Mouse (Mus musculus) right cerebral cortex, postnatal 36 days (tissue): ENCODE measurements around the gene Olfr1506.
"Not testable (repeated sequence)": the region's sequence is repeated elsewhere in the genome, so short reads cannot be mapped to it uniquely, and the experiment has no call there.

Experiments used
- DNase-seq, 2 experiments: peaks; one replicate each; pipeline ENCODE4 v3.0.0; 2022; ENCODE audit warnings: low spot score in 2 of 2, mixed read lengths in 1 of 2

The Olfr1506 gene

DNA sequence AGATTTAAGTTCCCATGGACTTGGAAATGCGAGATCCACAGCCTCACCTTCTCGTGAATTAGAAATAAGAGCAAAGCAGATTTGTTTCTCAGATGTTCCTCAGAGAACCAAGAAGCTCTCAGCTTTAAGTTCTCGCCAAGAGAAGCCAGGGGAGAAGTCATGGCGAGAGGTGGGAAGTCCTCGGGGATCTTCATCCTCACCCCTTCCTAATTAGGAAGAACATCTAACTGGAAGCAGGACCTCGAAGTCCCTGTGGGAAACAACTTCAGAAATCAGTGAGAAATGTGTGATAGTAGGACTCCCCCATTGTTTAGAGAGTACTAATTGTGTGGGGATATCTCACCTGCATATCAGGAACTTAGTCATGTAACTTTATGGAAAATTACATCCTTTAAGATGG is at the start of gene Olfr1506:
Olfr1506 (minus strand) TSS at position 101 of the 400 bp plus-strand sequence.
- not testable (repeated sequence) for DNase-seq

DNA sequence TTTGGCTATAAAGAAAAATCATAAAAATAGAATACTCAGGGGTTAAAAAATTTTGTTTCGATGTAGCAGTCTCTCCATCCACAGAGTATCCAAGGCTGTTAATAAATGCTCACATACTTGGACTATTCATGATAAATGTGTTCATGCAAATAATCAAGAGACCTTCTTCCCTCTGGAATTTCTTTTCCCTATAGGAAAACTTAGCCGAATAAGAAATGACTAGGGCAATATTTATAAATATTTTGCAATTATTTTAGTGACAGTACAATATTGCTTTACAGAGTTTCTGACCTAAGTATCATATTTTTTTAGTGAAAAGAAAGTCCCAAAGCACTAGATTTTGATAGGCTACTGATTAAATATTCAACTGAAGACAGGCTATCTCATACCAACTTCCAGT is 46.6 kb upstream of the Olfr1506 start, which contains the start of gene Olfr1271:
Olfr1271 (minus strand) TSS at position 101 of the 400 bp plus-strand sequence.
- DNase-seq: no peak

DNA sequence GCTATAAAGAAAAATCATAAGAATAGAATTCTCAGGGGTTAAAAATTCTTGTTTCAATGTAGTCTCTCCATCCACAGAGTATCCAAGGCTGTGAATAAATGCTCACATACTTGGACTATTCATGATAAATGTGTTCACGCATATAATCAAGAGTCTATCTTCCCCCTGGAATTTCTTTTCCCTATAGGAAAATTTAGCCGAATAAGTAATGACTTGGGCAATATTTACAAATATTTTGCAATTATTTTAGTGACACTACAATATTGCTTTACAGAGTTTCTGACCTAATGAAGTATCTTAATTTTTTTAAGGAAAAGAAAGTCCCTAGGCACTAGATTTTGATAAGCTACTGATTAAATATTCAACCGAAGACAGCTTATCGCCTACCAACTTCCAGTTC is 33.2 kb upstream of the Olfr1506 start, which contains the start of gene Olfr142:
Olfr142 (minus strand) TSS at position 101 of the 400 bp plus-strand sequence.
- no peak for DNase-seq

DNA sequence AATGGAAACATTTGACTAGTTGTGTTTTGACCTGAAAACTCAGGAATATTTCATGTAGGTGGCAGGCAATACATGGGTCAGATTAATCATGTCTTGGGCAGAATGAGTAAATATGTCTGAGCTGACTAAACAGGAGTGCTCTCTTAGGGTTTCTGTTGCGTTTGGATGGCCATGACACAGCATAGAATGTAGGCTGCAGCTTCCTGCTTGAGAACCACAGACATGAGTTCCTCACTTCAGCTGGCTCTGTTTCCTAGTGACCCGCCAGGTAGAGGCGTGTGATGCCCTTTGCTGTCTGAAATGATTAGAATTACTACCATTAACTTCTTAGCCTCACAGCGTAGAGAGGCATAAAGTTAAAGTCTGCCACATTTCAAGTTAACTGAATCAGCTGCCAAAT is 24.7 kb downstream of the Olfr1506 start:
- not testable (repeated sequence) for DNase-seq

DNA sequence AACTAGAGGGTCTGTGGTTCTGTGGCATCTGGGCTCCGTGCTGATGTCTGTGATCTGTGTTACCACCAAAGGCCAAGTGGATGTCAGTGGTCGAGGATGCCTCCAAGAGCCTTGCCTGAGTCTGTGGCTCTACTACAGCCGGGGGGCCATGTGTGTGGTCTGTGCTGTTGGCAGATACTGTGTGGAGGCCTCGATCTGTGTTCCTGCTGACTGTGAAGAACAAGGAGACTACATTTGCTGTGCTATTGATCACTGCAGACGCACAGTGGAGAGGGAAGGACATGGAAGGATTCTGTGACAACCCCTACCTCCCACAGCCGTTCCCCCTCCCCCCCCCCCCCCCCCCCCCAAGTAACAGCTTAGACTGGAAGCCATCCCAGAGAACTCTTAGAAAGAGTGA is 29.0 kb downstream of the Olfr1506 start:
- not testable (repeated sequence) for DNase-seq

DNA sequence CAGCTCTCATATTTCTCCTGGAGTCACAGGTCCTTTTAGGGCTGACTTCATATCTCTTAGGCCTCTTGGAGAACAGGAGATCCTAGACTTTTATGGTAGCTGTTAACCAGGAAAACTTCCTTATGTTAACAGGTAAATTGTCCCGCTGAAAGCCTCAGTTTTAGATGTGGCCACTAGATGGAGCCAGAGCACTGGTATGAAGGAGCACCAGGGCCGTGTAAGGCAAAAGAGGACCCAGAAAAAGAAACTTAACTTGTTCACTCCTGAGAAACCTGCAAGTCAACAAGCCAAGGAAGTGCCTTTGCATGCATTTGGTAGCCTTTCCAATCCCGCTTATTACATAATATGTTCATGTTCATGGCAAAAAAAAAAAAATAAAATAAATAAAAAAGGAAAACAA is 29.5 kb downstream of the Olfr1506 start:
- not testable (repeated sequence) for DNase-seq

DNA sequence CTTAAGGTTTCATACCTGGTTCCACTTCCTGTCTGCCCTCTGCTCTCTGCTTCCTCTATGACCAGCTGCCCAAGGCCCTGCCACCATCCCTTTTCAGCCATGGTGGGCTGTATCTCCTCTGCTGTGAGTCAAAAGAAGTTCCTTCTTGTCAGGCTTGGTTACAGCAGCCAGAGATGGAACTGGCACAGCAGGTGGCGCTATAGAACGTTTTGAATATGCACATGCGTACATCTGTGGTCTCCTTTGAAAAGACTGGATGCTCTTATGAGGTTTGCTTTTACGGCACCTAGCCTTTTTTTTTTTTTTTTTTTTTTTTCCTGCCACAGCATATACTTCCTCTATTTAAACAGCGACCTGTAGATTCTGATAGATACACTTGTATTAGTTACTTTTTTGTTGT is 37.2 kb downstream of the Olfr1506 start:
- not testable (repeated sequence) for DNase-seq

DNA sequence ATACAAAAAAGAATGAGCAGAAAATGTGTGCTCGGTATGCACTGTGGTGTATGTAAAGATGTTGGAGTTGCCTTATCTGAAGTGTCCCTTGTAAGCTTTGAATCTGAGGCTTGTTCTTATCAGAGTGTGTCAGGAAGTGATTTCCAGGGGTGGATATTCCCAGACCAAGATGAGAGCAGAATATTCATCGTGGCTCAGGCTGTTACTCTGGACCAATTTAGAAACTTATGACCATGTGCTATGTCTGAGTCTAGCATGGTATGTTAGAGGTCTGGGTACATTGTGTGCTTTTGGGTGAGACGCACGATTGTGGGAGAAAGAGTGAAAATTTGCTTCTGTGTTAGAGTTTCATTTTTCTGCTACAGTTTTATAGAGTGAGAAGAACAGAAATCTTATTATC is 38.2 kb downstream of the Olfr1506 start:
- DNase-seq: not testable (repeated sequence)
